ENCODE assay signal across 17 mouse cellular contexts in genomic region chr13:47319549-47319948, GRCm38 (mm10).
"Had no signal": no experiment of that assay in that cellular context is flagged by ENCODE, and none has a peak within 500 bp of the region (broad histone marks: within the 10 kb centered on the region; RNA-seq: fewer than 3 reads in every experiment).

No protein-coding gene starts in this region.

- ATAC-seq: liver, postnatal 0 days; midbrain, embryonic 15.5 days had no signal

- H3K4me1 ChIP-seq: liver, embryonic 13.5 days; lung, embryonic 15.5 days; midbrain, embryonic 15.5 days; neural tube, embryonic 13.5 days had no signal

- H3K9ac ChIP-seq: limb, embryonic 12.5 days; liver, embryonic 13.5 days; liver, postnatal 0 days; lung, embryonic 15.5 days; midbrain, embryonic 15.5 days; neural tube, embryonic 13.5 days had no signal

- H3K27ac ChIP-seq: kidney, postnatal 0 days; layer of hippocampus, adult 2 months; limb, embryonic 12.5 days; liver, embryonic 13.5 days; lung, embryonic 15.5 days; macrophage; midbrain, embryonic 15.5 days; neural tube, embryonic 13.5 days had no signal

- H3K4me3 ChIP-seq: layer of hippocampus, adult 2 months; limb, embryonic 12.5 days; liver, embryonic 13.5 days; lung, embryonic 15.5 days; megakaryocyte, embryonic 14.5 days; midbrain, embryonic 15.5 days; neural tube, embryonic 13.5 days had no signal

- H3K9me3 ChIP-seq: limb, embryonic 12.5 days; liver, embryonic 13.5 days; lung, embryonic 15.5 days; megakaryocyte, embryonic 14.5 days; midbrain, embryonic 15.5 days; neural tube, embryonic 13.5 days had no signal

- H3K36me3 ChIP-seq: limb, embryonic 12.5 days; liver, embryonic 13.5 days; lung, embryonic 15.5 days; midbrain, embryonic 15.5 days; neural tube, embryonic 13.5 days had no signal

- H3K4me2 ChIP-seq: limb, embryonic 12.5 days; liver, embryonic 13.5 days; lung, embryonic 15.5 days; midbrain, embryonic 11.5 days; midbrain, embryonic 15.5 days; neural tube, embryonic 13.5 days had no signal

- H3K27me3 ChIP-seq: limb, embryonic 12.5 days; liver, embryonic 13.5 days; lung, embryonic 15.5 days; midbrain, embryonic 15.5 days; neural tube, embryonic 13.5 days had no signal

- DNase-seq: kidney, postnatal 4 days; liver; liver, embryonic 13.5 days; liver, postnatal 0 days; lung, postnatal 14 days; right cerebral cortex, adult 18-20 months; right cerebral cortex, postnatal 25 days; thymus, postnatal 4 days had no signal
